Mouse (Mus musculus): Measurements from ENCODE around the gene Gm3239. TPM values are rescaled to one million over a fixed set of nuclear protein-coding genes. Genes with fewer than 3 reads are reported as not detected.

Gene Gm3239
- polyA plus RNA-seq (2017; shearing (Covaris generic)), result under 1 TPM in 1 of 2 experiments, not detected in 1; 0.65 TPM

GRCm38 (mm10) chr14:4663892-4664291, at the start of gene Gm3239:
Gm3239 (plus strand) TSS chr14:4664192.

GRCm38 (mm10) chr14:4632052-4632451, 31.9 kb upstream of the Gm3239 start, which contains the start of gene Gm8159:
Gm8159 (plus strand) TSS chr14:4632352.

GRCm38 (mm10) chr14:4708938-4709337, 44.9 kb downstream of the Gm3239 start, which contains the start of gene Gm7876:
Gm7876 (plus strand) TSS chr14:4709238.

Other genes starting within 250 kb of the Gm3239 start
- gene Gm3164, start 248.7 kb upstream of the Gm3239 start, polyA plus RNA-seq (2017; shearing (Covaris generic)), result 1 to 10 TPM; 2.4 to 8.1 TPM
- gene Gm3173, start 233.2 kb upstream of the Gm3239 start, polyA plus RNA-seq (2017; shearing (Covaris generic)), result 1 to 10 TPM; 1.7 to 5.1 TPM
- gene Gm3182, start 182.4 kb upstream of the Gm3239 start, polyA plus RNA-seq (2017; shearing (Covaris generic)), result under 1 TPM; 0.14 to 0.59 TPM
- gene Gm3047, start 108.8 kb upstream of the Gm3239 start, polyA plus RNA-seq (2017; shearing (Covaris generic)), result not detected
- under 1 TPM; 0.08 to 0.40 TPM for gene Gm8159, start 31.8 kb upstream of the Gm3239 start, polyA plus RNA-seq (2017; shearing (Covaris generic))
- gene Gm7876, start 45.0 kb downstream of the Gm3239 start, polyA plus RNA-seq (2017; shearing (Covaris generic)), result not detected
- 10 to 100 TPM in 1 of 2 experiments, under 1 TPM in 1; 0.71 to 11.6 TPM for gene Gm3252, start 62.6 kb downstream of the Gm3239 start, polyA plus RNA-seq (2017; shearing (Covaris generic))
- not detected for gene Gm9602, start 112.1 kb downstream of the Gm3239 start, polyA plus RNA-seq (2017; shearing (Covaris generic))
- gene Gm3269, start 173.9 kb downstream of the Gm3239 start, polyA plus RNA-seq (2017; shearing (Covaris generic)), result not detected
- gene Gm3264, start 191.4 kb downstream of the Gm3239 start, polyA plus RNA-seq (2017; shearing (Covaris generic)), result 1 to 10 TPM in 1 of 2 experiments, not detected in 1; 4.2 TPM
- under 1 TPM in 1 of 2 experiments, not detected in 1; 0.24 TPM for gene Gm3278, start 228.2 kb downstream of the Gm3239 start, polyA plus RNA-seq (2017; shearing (Covaris generic))

Data from inflammation-experienced regulatory T-cells (primary cell).